Mouse (Mus musculus): ENCODE data around the gene Pbrm1.

Pbrm1 gene

DNA sequence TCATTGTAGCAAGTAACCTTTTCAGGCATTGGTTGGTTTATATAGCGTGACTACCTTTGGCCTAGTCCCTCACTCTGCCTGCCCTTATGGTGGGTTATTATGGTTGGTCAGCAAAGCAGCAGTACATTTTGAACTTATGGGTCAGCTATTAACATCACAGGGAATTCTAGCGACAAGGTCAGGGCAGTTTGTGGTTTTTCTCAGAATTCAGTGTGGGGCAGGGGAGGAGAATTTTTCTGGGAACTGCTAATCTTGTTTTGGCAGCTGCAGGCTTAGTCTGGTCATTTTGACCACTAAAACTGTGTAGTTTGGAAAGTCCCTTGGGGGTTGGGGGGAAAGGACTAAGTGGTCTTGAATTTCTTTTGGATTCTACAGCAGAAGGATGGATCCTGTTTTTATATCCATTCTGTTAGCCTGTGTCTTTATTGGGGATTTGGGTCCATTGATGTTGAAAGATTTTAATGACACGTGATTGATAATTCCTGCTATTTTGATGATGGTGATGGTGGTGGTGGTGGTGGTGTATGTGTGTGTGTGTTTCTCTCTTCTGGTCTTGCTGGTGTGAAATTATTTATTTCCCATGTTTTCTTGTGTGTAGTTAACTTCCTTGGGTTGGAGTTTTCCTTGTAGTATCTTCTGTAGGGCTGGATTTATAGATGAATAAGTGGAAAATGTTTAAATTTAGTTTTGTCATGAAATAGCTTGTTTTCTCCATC lies 60.5 kb downstream of the Pbrm1 start:
- no peak for DNase-seq (ENCODE audit: low spot score)

- DNase-seq (ENCODE audit: low spot score): no peak
These were observed 62.2 kb downstream of the Pbrm1 start for GRCm38 (mm10) chr14:31081147-31081546.

- DNase-seq (ENCODE audit: low spot score): no peak
These were observed 68.5 kb downstream of the Pbrm1 start for GRCm38 (mm10) chr14:31087433-31087832.

DNA sequence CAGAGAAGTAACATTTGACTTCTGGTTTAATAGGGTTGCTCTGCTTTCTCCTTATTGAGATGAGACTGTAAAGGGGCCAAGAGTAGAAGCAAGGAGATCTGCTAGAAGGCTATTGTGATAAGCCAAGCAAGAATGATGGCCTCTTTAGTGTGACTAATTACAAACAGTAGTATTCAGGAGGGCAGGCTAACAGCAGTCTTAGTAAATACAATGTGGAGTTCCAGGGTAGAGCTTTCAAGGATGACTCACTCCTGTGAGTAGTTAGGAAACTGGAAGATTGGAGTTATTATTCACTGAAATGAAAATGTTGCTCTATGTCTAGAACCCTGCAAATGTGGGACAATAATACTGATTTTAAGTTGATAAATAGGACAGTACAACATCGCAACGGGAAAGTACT lies 69.6 kb downstream of the Pbrm1 start:
- no peak for DNase-seq (ENCODE audit: low spot score)

GRCm38 (mm10) chr14:31089918-31090317 lies 71.0 kb downstream of the Pbrm1 start:
- DNase-seq (ENCODE audit: low spot score): no peak

GRCm38 (mm10) chr14:31105156-31105555 lies 86.2 kb downstream of the Pbrm1 start:
- no peak for DNase-seq (ENCODE audit: low spot score)

- DNase-seq (ENCODE audit: low spot score): no peak
These were observed 91.7 kb downstream of the Pbrm1 start for GRCm38 (mm10) chr14:31110613-31111012.

DNA sequence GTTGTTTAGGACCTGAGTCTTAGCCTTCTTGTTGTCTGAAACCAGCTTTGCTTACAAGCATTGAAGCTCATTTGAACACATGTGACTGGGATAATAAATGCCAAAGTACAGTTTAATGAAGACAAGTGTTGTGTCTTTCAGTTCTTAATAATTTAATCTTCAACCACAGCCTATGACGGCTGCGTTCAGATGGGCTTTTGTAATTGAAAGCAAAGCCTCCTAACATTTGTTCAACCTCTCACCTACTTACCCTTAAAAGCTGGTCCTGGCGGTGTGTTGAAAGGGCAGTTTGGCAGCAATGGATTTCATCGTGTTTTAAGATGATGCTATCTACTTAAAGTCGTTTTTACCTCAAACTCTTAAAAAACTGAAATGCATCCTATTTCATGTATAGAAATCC lies 93.2 kb downstream of the Pbrm1 start:
- DNase-seq (ENCODE audit: low spot score): no peak

- no peak for DNase-seq (ENCODE audit: low spot score)
These were observed 95.1 kb downstream of the Pbrm1 start for GRCm38 (mm10) chr14:31114011-31114410.

GRCm38 (mm10) chr14:31115522-31115921 lies 96.6 kb downstream of the Pbrm1 start:
- DNase-seq (ENCODE audit: low spot score): no peak

- DNase-seq (ENCODE audit: low spot score): no peak
These were observed 106.5 kb downstream of the Pbrm1 start for GRCm38 (mm10) chr14:31125106-31126075.

GRCm38 (mm10) chr14:31126826-31127225 lies 107.9 kb downstream of the Pbrm1 start:
- DNase-seq (ENCODE audit: low spot score): no peak

GRCm38 (mm10) chr14:31128101-31128825 lies 109.3 kb downstream of the Pbrm1 start:
- peak; percentile 60 for DNase-seq (ENCODE audit: low spot score)

DNA sequence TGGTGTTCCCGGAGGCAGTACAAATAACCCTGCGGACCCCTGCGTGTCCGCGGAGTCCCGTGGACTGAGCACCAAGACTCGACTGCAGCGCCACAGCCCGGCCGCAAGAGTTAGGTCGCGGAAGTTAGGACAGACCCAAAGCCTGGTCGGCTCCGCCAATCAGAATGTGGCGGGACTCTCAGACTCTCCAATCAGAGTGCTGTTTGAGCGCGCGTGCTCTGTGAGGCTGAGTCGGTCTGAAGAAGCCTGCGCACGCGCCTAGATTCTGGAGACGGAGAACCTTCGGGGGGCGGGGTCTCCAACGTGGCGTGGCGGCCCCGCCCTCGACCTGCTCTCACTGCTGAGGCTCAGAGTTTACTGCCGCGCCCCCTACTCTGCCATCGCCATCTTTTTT lies 109.9 kb downstream of the Pbrm1 start, which contains the start of gene Smim4:
Gene Smim4 (minus strand): TSS at position 131 of the 394 bp plus-strand sequence.
- peak; percentile 99 for DNase-seq (ENCODE audit: low spot score)

DNA sequence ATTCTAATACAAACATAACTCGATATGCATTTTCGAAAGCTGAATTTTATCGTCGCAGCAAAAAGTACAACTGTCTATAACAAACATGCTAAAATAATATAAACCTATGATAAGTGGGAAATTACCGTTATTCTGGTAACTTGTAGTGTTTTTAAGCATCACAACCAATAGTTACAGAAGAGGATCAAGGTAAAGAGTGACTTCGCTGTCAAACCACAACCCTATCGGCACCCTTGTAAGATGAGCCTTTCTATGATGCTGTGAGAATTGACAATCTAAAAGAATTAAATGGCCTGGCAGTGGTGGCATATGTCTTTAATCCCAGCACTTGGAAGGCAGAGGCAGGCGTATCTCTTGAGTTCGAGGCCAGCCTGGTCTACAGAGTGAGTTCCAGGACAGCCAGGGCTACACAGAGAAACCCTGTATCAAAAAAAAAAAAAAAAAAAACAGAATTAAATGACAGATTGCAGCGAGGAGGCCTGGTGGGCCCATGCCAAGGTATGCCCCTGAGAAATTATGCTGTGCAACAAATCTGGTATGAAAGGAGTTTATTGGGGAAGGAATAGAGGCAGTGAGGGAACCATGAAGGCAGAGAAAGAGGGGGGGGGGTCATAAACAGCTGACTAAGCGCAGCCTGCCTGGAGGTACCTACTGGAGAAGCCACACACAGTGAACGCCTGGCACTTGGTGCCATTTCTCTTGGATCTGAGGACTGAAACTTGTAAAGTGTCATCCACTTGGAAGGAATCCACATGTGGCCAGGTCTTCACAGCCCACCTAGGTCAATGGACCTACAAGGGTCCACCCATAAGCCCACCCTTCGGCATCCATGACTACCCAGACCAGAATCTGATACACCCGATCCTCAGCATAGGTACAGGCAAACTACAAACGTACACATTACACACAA lies 110.6 kb downstream of the Pbrm1 start:
- DNase-seq (ENCODE audit: low spot score): no peak

GRCm38 (mm10) chr14:31130236-31131220 lies 111.6 kb downstream of the Pbrm1 start, which contains the start of gene Nt5dc2:
TSS of gene Nt5dc2 (plus strand) at chr14:31131053.
- DNase-seq (ENCODE audit: low spot score): peak; percentile 93

DNA sequence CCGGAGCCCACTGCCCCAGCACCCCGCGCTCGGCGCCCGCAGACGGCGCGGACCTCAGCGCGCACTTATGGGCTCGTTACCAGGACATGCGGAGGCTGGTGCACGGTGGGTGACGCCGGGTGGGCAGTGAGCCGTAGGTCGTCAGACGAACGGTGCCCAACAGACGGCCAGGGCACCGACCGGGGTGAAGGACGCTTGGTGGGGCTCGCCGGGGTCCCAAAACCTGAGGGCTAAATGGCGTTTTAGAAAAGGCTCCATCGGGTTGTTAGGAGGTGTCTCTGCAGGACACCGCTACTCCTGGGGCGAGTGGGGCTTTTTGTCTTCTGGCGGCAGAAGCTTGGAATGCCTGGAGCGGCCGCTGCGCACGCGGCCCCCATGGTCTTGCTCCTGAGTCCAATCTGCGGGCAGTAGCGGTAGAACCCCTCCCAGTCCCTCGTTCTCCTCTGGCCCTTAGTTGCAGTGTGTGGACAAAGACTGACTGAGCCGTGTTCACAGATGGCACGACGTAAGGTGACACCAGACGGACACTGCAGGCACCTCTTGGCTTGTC lies 112.4 kb downstream of the Pbrm1 start:
- peak; percentile 40 for DNase-seq (ENCODE audit: low spot score)

DNA sequence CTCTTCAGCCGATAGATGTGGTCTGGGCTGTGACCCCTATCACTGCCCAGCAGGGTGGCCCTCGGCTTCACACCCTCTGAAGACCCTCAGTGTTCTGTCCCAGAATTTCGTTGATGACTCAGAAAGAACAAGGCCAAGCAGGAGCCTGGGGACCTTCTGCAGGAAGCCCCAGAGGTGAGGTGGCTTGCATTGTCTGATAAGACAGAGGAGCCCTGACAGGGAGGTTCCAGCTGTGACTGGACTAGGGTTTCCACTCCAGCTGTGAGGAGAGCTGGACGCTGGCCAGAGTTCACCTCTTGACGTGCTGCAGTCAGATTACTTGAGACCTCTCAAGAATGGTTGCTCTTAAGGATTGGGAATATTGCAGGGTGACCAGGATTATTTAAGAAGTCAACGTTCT lies 113.1 kb downstream of the Pbrm1 start:
- DNase-seq (ENCODE audit: low spot score): peak; percentile 47

- DNase-seq (ENCODE audit: low spot score): no peak
These were observed 113.6 kb downstream of the Pbrm1 start for GRCm38 (mm10) chr14:31132491-31132975.
